Mouse (Mus musculus): Measurements from ENCODE around the gene Usp28. TPM values are rescaled to one million over a fixed set of nuclear protein-coding genes. Genes with fewer than 3 reads are reported as not detected.

Gene Usp28
- polyA plus RNA-seq, 2 experiments = 35.3 to 43.2 TPM

DNA sequence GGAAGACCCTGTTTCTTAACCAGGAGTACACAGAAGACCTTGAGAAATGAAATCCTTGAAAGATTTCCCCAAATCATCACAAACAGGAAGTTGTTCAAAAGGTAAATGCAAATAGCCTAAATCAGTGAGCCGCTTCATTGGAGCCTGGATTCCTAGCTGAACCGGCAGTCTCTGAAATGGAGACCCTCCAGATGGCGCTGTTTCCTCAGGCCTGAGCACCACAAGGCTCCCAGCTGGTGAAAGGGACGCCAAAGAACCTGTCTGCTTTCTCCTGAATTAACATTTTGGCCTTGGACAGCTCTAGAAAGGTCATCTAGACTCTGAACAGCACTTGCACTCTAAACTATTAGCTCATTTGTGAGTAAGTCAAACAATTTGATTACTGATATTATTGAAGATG is 96.4 kb downstream of the Usp28 start:
- Histone ChIP-seq H3K4me2 (replicated peaks; ENCODE audit: low read depth, low read length, severe bottlenecking) (no peak overlapping the region), H3K27me3 (ENCODE audit: control insufficient read depth, insufficient read depth, low read length) (no peaks in the 10 kb centered on the region), H3K4me1 (ENCODE audit: control insufficient read depth, insufficient read depth, low read length) (no peaks in the 10 kb centered on the region), H3K9me3 (ENCODE audit: control insufficient read depth, low read length) (no peaks in the 10 kb centered on the region), H3K27ac (replicated peaks; ENCODE audit: low read depth, low read length) (no peak overlapping the region), H3K9ac (ENCODE audit: low read depth, low read length, severe bottlenecking) (no peak overlapping the region), H3K4me3 (replicated peaks; ENCODE audit: low read length) (no peak overlapping the region), H3K36me3 (ENCODE audit: control insufficient read depth, insufficient read depth, low read length) (peaks cover 47% of the 10 kb centered on the region)
- no peak for ATAC-seq (ENCODE audit: low FRiP score, low read depth)
- TF ChIP-seq POLR2A (IDR thresholded peaks at IDR 0.05; ENCODE audit: borderline replicate concordance, extremely low read depth, insufficient read depth, insufficient read length) = no peak
- 13% methylated on average over 4 of the region's 4 CpGs for WGBS
- DNase-seq (ENCODE audit: low spot score) = peak; percentile 76

- Histone ChIP-seq H3K27ac (replicated peaks; ENCODE audit: low read depth, low read length) (no peak overlapping the region), H3K36me3 (ENCODE audit: control insufficient read depth, insufficient read depth, low read length) (0 out of 2 replicates have a peak, but pooled peaks cover 5% of the 10 kb centered on the region), H3K4me3 (replicated peaks; ENCODE audit: low read length) (no peak overlapping the region), H3K27me3 (ENCODE audit: control insufficient read depth, insufficient read depth, low read length) (no peaks in the 10 kb centered on the region), H3K4me2 (replicated peaks; ENCODE audit: low read depth, low read length, severe bottlenecking) (no peak overlapping the region), H3K4me1 (ENCODE audit: control insufficient read depth, insufficient read depth, low read length) (no peaks in the 10 kb centered on the region), H3K9ac (ENCODE audit: low read depth, low read length, severe bottlenecking) (no peak overlapping the region), H3K9me3 (ENCODE audit: control insufficient read depth, low read length) (no peaks in the 10 kb centered on the region)
- no peak for ATAC-seq (ENCODE audit: low FRiP score, low read depth)
- 42% methylated on average over 11 of the region's 11 CpGs for WGBS
- DNase-seq (ENCODE audit: low spot score) = no peak
- no peak for TF ChIP-seq POLR2A (IDR thresholded peaks at IDR 0.05; ENCODE audit: borderline replicate concordance, extremely low read depth, insufficient read depth, insufficient read length)
Observed at GRCm38 (mm10) chr9:49087317-49087716, 102.1 kb downstream of the Usp28 start.

Other genes with a start within 250 kb of the Usp28 start
- 0.60 and 0.91 TPM in 2 replicates for gene Zbtb16, start 149.2 kb upstream of the Usp28 start, polyA plus RNA-seq (2012; rRNA removed)
- gene Zbtb16, start 149.2 kb upstream of the Usp28 start, polyA plus RNA-seq (2014; fragmentation: Nextera tagmentation; extraction: Ambion mirVana) = 1.3 and 1.9 TPM in 2 replicates
- 2.2 and 2.7 TPM in 2 replicates for gene Htr3a, start 74.3 kb upstream of the Usp28 start, polyA plus RNA-seq (2012; rRNA removed)
- gene Htr3a, start 74.3 kb upstream of the Usp28 start, polyA plus RNA-seq (2014; fragmentation: Nextera tagmentation; extraction: Ambion mirVana) = 1.1 and 1.7 TPM in 2 replicates
- gene Htr3b, start 20.4 kb upstream of the Usp28 start, polyA plus RNA-seq (2012; rRNA removed) = 0.06 TPM in 1 of 2 replicates, not detected in the other
- gene Htr3b, start 20.4 kb upstream of the Usp28 start, polyA plus RNA-seq (2014; fragmentation: Nextera tagmentation; extraction: Ambion mirVana) = not detected in 2 replicates
- gene Zw10, start 70.2 kb downstream of the Usp28 start, polyA plus RNA-seq (2012; rRNA removed) = 41.8 and 45.4 TPM in 2 replicates
- gene Zw10, start 70.2 kb downstream of the Usp28 start, polyA plus RNA-seq (2014; fragmentation: Nextera tagmentation; extraction: Ambion mirVana) = 36.5 and 42.2 TPM in 2 replicates
- gene Tmprss5, start 95.9 kb downstream of the Usp28 start, polyA plus RNA-seq (2012; rRNA removed) = 0.47 and 0.53 TPM in 2 replicates
- 0.23 and 0.47 TPM in 2 replicates for gene Tmprss5, start 95.9 kb downstream of the Usp28 start, polyA plus RNA-seq (2014; fragmentation: Nextera tagmentation; extraction: Ambion mirVana)

All from limb, embryonic 14.5 days (tissue).